Mouse (Mus musculus) spleen, adult 2 months (tissue): ENCODE results near the gene Mgat4b. TPM values are rescaled to one million over a fixed set of nuclear protein-coding genes. Genes with fewer than 3 reads are reported as not detected.

Source experiments
- DNase-seq, 2 experiments: peaks; one replicate each; pipeline versions ENCODE4 v3.0.0 to v3.0.0-alpha.2; 2012 to 2021; ENCODE audit warnings: low spot score in 2 of 2, low read depth in 1 of 2
- H3K27ac ChIP-seq: fragments of 200-500 bp; 2 replicates; pipeline ENCODE4 v1.5.1; 2012; ENCODE audit warnings: low read length, inconsistent platforms; ENCODE audit not compliant: insufficient read depth
- H3K27me3 ChIP-seq: fragments of 200-500 bp; 2 replicates; pipeline ENCODE4 v1.6.1; 2012; ENCODE audit warnings: mild to moderate bottlenecking, moderate library complexity, low read length, inconsistent platforms; ENCODE audit not compliant: control insufficient read depth, insufficient read depth
- H3K36me3 ChIP-seq: fragments of 200-500 bp; 2 replicates; pipeline ENCODE4 v1.6.1; 2012; ENCODE audit warnings: mild to moderate bottlenecking, low read length, inconsistent platforms; ENCODE audit not compliant: control insufficient read depth, insufficient read depth
- H3K4me1 ChIP-seq: fragments of 200-500 bp; 2 replicates; pipeline ENCODE4 v1.6.1; 2011; ENCODE audit warnings: inconsistent platforms; ENCODE audit not compliant: control insufficient read depth, insufficient read depth, insufficient read length
- H3K4me3 ChIP-seq: fragments of 200-500 bp; 2 replicates; pipeline ENCODE4 v1.5.1; 2011; ENCODE audit warnings: mild to moderate bottlenecking, inconsistent platforms; ENCODE audit not compliant: insufficient read depth, insufficient read length; ENCODE audit errors: extremely low read depth
- CTCF ChIP-seq: fragments of 200-500 bp; IDR thresholded peaks from 2 replicates; pipeline ENCODE4 v1.5.1; 2011; ENCODE audit warnings: mild to moderate bottlenecking, inconsistent platforms; ENCODE audit not compliant: insufficient read depth, insufficient read length, insufficient replicate concordance; ENCODE audit errors: extremely low read depth
- POLR2A ChIP-seq: fragments of 200-500 bp; IDR thresholded peaks from 2 replicates; pipeline ENCODE4 v1.6.1; 2011; ENCODE audit warnings: low read depth, low read length, inconsistent platforms
- WGBS: fragments of 180-500 bp; shearing (Covaris S2); methylation state at CpG from one replicate; pipeline ENCODE4 v1.1.7; 2018; 5-methylcytosine and 5-hydroxymethylcytosine counted together
- polyA plus RNA-seq: library from polyadenylated mRNA; depleted of rRNA; stranded (reverse); fragments of >200 nt; gene quantifications from 2 replicates; pipeline ENCODE4 v1.2.3, GENCODE M21; 2012

Gene Mgat4b
- polyA plus RNA-seq, 1 experiment: 32.6 TPM

- WGBS: 1% methylated on average over 33 of the region's 34 CpGs
- DNase-seq: no peak
These were observed 15.1 kb downstream of the Mgat4b start for GRCm38 (mm10) chr11:50225611-50226378.

GRCm38 (mm10) chr11:50226406-50226805 is 15.7 kb downstream of the Mgat4b start:
- Histone ChIP-seq H3K36me3 (no peaks in the 10 kb centered on the region), H3K27ac (peak overlapping the region; percentile 25; the same call in 1 of the 2 replicates), H3K4me3 (peak overlapping the region; percentile 27; the same call in 1 of the 2 replicates), H3K27me3 (no peaks in the 10 kb centered on the region), H3K4me1 (peaks cover 3% of the 10 kb centered on the region; the same call in 1 of the 2 replicates)
- no peak for TF ChIP-seq CTCF
- WGBS: 35% methylated on average over 2 of the region's 2 CpGs
- no peak for DNase-seq

More at GRCm38 (mm10) chr11:50225611-50226378, 15.1 kb downstream of the Mgat4b start:
- no peaks in the 10 kb centered on the region for H3K27me3 ChIP-seq
- TF ChIP-seq POLR2A (no peak), CTCF (no peak)
- H3K27ac ChIP-seq: peak overlapping the region; percentile 36
- peaks cover 3% of the 10 kb centered on the region; the same call in 1 of the 2 replicates for H3K4me1 ChIP-seq
- peak overlapping the region; percentile 64 for H3K4me3 ChIP-seq
- H3K36me3 ChIP-seq: no peaks in the 10 kb centered on the region

- DNase-seq: no peak
- Histone ChIP-seq H3K4me1 (peaks cover 3% of the 10 kb centered on the region; the same call in 1 of the 2 replicates), H3K4me3 (no peak overlapping the region), H3K27me3 (no peaks in the 10 kb centered on the region), H3K36me3 (peaks cover 2% of the 10 kb centered on the region; the same call in 1 of the 2 replicates), H3K27ac (no peak overlapping the region)
- TF ChIP-seq POLR2A: no peak
- no peak for TF ChIP-seq CTCF
- 56% methylated on average over 3 of the region's 3 CpGs for WGBS
These were observed 16.5 kb downstream of the Mgat4b start for GRCm38 (mm10) chr11:50227226-50227625.

GRCm38 (mm10) chr11:50227736-50228135 is 17.0 kb downstream of the Mgat4b start:
- DNase-seq: no peak
- Histone ChIP-seq H3K27ac (no peak overlapping the region), H3K4me3 (no peak overlapping the region), H3K4me1 (peaks cover 3% of the 10 kb centered on the region; the same call in 1 of the 2 replicates), H3K27me3 (no peaks in the 10 kb centered on the region), H3K36me3 (peaks cover 2% of the 10 kb centered on the region; the same call in 1 of the 2 replicates)
- WGBS: 81% methylated on average over 4 of the region's 4 CpGs
- no peak for TF ChIP-seq POLR2A

GRCm38 (mm10) chr11:50228772-50229171 is 18.1 kb downstream of the Mgat4b start:
- Histone ChIP-seq H3K4me1 (peaks cover 3% of the 10 kb centered on the region; the same call in 1 of the 2 replicates), H3K27ac (0 out of 2 replicates have a peak overlapping the region, but pooled peaks have one; percentile 2), H3K27me3 (no peaks in the 10 kb centered on the region), H3K4me3 (no peak overlapping the region), H3K36me3 (peaks cover 2% of the 10 kb centered on the region; the same call in 1 of the 2 replicates)
- TF ChIP-seq CTCF (no peak), POLR2A (no peak)
- 64% methylated on average over 3 of the region's 3 CpGs for WGBS
- DNase-seq: no peak

GRCm38 (mm10) chr11:50229252-50229910 is 18.7 kb downstream of the Mgat4b start:
- peaks cover 3% of the 10 kb centered on the region; the same call in 1 of the 2 replicates for H3K4me1 ChIP-seq
- no peak for TF ChIP-seq POLR2A
- no peak for TF ChIP-seq CTCF
- no peaks in the 10 kb centered on the region for H3K27me3 ChIP-seq
- DNase-seq: no peak
- peaks cover 2% of the 10 kb centered on the region; the same call in 1 of the 2 replicates for H3K36me3 ChIP-seq
- no peak overlapping the region for H3K4me3 ChIP-seq
- WGBS: 63% methylated on average over 7 of the region's 7 CpGs
- H3K27ac ChIP-seq: no peak overlapping the region
